Mouse (Mus musculus): Measurements from ENCODE around the gene Rassf6.

Gene Rassf6

DNA sequence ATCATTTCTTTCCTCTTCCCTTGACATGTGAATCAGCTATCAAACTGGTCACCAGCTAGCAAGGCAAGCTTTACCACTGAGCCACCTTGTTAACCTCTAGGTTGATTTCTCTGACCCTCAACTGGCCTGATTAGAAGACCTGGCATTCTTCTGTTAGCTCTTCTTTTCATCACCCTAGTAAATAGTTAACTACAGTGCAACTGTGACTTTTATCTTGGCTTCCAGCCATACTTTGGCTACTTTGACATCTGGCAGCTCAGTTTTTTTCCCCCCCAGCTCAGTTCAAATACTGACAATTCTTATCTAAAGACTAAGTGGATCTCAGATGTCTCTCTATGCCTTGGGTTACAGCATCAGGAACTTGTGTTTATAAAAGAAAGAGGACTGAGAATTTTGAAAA, 72.1 kb downstream of the Rassf6 start:
- DNase-seq (ENCODE audit: low spot score in 2 of 2), result no peak

DNA sequence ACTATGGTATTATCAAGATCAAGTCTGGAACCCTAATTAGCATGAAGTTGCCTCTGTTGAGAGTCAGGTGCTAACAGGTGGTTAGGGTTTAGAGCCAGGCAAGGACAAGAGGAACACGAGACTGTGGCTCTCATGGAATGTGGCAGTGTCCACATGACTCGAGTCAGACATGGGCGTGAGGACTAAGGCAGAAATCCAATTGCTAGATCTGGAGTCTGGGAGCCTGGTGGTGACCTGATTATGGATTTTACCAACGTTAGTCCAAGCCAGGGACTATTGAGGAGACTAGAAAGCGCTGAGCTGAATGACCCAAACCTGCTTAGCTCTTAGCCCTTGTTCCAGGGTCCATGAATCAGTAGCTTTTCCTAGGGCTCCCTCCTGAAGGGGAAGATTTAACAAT, 72.7 kb downstream of the Rassf6 start:
- DNase-seq (ENCODE audit: low spot score in 2 of 2), result no peak

DNA sequence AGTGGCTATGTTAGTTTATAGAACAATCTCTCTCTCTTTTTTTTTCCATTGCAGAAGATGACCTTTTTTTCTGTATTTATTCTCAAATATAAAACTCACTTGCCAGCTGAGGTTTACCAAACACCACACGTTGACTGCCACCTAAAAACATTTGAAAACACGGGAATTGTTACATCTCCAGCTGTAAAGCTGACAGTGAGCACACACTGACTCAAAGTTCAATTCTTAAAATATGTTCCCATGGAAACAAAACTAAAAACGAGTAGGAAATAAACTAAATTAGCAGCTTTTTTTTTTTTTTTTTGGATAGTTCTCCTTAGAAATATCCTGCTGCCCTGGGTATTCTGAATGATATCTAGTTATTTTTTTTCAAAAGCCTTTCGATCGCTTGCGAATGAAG, 75.3 kb downstream of the Rassf6 start:
- no peak for DNase-seq (ENCODE audit: low spot score in 2 of 2)

DNA sequence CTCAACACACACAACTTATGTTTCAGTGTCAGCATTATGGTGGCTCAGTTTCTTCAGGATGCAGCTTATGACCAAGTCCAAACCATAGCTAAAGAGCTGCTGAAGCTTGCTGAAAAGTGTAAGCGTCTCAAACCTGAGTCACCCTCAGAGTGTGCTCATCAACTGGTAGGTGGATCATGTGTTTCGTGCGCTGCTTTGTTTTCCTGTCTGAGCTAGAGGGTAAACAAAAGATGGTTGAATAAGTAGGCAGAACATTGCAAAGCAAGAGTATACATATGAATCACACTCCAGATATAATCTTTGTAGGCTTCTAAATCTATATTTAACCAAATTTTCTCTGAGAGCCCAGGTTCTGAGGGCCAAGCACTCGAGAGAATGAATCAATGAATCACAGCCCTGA, 76.3 kb downstream of the Rassf6 start:
- DNase-seq (ENCODE audit: low spot score in 2 of 2), result no peak

DNA sequence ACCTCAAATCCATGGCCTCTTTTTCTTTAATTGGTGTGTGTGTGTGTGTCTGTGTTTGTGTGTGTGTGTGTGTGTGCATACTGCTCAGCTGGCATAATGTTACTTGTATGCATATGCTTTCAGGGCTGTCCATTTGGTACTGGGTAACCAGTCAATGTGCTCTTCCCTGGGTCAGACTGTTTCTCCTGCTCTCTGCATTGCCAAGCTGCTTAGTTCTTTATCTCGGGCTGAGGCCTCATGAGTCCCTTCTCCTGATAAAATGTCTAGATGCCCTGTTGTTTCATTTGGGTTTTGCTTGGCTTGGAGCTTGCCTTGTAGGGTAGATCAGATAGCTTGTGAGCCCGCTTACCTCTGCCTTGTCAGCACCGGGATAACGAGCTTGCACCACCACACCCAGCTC, 77.6 kb downstream of the Rassf6 start:
- DNase-seq (ENCODE audit: low spot score in 2 of 2), result no peak

DNA sequence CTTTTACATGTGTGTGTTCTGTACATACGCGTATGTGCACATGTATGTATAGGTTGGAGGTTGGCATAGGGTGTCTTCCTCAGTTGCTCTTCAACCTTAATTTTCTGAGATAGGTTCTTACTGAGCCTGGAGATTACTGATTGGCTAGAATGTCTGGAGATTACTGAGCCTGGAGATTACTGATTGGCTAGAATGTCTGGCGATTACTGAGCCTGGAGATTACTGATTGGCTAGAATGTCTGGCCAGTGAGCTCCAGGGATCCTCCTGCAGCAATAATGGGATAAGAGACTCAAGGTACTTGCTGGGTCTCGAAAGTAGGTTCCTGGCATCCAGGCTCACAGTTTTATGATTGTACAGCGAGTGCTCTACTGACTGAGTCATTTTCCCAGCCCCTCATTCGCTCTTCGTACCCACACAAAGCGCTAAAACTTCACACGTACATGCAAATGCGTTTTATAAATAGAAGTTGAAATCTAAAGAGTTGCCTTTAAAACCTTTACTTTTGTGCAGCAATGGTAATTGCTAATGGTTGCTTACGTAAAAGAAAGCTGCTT, 78.7 kb downstream of the Rassf6 start:
- DNase-seq (ENCODE audit: low spot score in 2 of 2), result no peak

DNA sequence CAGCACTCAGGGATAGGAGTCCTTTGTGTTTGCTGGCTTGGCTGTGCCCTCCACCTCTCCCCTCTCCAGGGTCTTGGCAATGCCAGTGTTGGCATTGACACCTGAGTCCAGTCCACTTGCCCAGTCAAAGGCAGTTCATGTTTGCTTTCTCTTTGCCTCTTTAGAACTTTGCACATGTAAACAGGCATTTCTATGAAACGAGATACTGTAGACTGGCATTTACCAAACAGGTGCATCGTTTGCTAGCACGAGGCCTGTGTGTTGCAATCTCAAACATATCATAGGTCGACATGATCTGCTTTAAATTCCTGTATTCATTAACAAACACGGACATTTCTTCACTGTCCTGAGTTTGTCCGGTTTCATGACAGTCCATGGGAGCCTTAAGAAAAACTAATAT, 79.7 kb downstream of the Rassf6 start, which contains the start of gene 5830473C10Rik:
5830473C10Rik (plus strand) TSS at position 365 of the 400 bp plus-strand sequence.
- DNase-seq (ENCODE audit: low spot score in 2 of 2), result no peak

DNA sequence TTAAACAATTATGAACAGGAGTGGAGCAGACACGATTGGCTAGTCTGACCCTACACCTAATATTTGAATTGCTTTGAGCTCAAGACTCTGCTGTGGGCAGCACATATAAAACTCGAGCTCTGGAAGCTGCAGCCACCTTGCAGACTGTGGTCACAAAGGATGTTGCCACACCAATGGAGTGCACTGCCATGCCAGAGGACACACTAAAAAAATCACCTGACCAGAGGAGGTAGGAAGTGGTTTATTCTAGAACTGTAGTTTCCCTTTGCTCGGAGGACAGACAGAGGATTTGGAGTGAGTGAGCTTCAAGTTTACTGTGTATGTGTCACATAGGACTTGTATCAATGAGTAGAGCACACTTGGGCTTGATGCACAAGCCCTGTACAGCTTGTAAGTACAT, 84.4 kb downstream of the Rassf6 start:
- no peak for DNase-seq (ENCODE audit: low spot score in 2 of 2)
